Mouse (Mus musculus) right cerebral cortex, postnatal 10 days (tissue): ENCODE measurements at regions not wholly inside any gene's neighbourhood (a gene's known extent, or its start where the extent isn't known, plus 50 kb on each side); places are given as distances from the start of the nearest gene placed in this dataset.

Source experiments
- DNase-seq, 2 experiments: peaks; one replicate each; pipeline ENCODE4 v3.0.0; 2021; ENCODE audit warnings: low spot score in 2 of 2

DNA sequence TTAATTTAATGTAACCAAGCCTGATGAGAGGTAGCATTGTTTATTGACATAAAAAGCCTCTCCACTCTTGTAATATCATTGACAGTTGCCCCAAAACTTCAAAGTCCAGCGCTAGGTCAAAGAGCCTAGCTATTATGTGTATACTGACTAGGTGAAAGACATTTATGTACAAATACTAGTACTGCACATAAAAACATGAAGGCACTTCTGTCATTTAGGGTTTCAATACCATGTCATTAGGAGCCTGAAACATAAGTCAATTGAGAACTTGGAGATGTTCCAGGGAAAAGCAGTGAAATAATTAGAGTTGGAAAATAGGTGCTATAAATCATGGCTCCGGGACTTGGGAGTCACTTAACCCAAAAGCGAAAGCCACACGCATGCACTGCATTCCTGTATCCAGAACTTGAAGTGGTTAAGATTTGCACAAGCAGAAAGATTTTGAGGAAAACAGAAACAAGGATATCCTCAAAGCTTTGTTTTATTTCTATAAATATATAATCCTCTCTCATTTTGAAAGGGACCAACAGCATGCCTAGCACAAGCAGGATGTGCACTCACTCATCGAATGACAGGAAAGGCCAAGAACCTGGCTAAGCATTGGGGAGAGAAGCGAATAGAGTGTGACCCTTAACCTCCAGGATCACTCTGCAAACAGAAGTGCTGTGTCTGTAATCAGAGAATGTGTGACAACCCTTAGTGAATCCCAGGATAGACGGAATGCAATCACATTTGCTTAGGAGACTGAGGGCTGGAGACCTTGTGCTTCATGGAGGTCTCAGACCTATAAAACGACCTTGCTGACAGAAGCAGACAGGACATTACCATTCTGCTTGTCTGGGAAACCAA lies 176.3 kb upstream of the Crim1 start:
- no peak for DNase-seq

DNA sequence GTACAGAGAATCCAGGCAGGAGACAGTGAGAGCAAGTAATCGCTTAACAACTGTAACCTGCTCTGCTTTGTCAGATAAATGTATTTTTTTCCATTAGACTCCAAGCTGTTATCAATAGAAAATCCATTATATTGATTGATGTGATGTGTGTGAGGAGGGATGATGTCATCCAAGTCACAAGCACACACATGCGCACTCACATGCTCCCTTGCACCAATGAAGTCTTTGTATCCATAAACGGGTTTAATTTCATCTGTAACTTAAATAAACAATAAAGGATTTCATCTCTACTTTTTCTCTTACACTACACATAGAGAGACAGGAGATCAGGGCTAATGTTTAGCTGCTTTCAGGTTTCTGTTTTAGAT lies 175.7 kb upstream of the Crim1 start:
- no peak for DNase-seq

DNA sequence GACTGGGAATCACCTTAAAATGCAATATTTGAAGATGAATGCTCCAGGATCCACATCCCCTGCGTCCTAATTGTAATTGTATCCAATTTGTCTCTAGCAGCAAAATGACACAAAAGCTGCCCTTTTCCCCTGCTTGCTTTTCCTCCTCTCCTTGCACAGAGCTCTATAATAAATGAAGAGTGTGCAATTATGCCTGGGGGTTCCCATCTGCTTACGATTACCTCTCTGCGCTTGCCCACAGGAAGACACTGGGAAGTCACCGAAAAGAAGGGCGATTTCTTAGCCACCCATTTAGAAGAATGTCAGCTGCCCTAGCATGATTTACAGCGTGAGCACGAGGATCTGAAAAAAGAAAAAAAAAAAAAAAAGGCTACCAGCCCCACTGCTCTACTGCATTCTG lies 174.8 kb upstream of the Crim1 start:
- DNase-seq = no peak

DNA sequence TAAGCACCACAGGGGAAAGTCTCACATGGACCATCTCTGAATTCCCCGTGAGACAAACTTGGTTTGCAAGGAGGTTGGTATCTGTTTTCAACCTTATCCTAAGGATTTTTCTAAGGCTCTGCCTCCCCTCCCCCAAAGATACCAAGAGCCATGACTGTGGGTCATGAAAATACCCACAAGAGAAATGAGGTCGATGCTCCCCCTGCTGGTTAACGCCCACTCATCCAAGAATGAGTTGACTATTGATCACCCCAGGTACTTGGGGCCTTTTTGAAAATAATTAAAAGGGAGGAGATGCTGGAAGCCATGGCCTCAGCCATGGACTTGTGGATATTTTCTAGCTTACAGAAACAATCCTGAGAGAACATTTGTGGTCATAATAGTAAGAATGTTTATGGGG lies 164.4 kb upstream of the Crim1 start:
- no peak for DNase-seq

DNA sequence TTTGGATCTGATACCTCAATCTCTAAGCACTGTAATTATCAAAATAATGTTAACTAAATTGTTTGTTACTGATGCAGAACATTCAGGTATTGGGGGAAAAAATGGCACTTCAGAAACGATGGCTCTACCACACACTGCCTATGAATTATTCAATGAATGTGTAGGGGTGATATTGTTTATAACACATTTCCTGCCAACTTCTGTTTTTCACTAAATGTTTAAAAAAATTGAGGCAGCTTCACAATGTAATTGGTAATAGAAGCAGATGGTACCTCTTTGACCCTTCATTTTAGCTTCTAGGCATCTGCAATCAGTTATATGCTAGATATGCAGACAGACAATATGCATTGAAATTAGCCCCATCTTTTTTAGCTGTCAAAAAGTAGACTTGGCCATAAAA lies 159.7 kb upstream of the Crim1 start:
- DNase-seq = no peak

DNA sequence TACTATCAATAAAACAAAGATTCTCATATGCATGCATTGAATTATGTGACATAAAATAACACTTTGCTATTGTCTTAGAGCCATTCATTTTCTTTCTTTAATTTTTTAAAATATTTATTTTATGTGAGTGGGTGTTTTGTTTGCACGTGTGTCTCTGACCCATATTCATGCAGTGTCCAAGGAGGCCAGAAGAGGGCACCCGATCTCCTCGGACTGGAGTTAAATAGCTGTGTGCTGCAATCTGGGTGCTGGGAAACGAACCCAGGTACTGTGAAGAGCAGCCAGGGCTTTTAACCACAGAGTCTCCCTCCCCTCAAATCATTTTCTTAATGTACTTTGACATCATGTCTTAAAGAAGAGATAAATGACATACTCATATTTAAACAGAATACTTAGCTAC lies 158.8 kb upstream of the Crim1 start:
- DNase-seq = no peak

DNA sequence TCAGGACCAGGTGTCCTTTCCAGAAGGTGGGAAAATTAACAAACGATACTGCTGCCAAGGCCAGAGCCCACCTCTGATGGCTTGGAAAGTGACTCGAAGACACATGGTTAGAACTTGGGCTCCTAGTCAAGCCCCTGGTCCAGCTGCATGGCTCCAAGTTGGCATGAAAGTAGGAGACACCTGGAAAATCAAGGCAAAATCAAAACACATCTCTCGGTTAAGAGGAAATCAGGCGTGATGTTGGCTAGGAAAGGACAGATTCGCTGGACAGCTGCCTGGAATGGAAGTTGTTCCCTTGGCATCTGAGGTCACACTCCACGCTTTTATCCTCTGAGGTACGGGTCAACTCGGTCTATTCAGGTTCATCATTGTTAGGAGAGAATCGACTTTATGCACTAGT lies 150.3 kb upstream of the Crim1 start:
- no peak for DNase-seq

DNA sequence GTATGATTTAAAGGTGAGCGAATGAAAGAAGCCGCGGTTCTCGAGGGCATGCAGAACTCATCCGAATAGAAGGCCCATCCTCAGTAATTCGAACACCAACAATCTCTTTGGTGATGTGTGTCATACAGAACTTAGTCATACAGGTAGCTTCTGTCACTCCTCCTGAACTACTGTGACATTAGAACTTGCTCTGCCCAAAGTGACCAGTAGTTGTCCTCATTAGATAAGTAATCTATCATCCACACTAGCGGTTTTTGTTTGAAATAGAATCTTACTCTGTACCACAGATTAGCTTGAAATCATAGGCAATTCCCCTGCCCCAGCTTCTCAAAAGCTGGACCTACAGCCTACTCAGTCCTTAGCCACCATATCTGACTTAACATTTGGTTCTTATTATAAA lies 149.8 kb upstream of the Crim1 start:
- DNase-seq = no peak

DNA sequence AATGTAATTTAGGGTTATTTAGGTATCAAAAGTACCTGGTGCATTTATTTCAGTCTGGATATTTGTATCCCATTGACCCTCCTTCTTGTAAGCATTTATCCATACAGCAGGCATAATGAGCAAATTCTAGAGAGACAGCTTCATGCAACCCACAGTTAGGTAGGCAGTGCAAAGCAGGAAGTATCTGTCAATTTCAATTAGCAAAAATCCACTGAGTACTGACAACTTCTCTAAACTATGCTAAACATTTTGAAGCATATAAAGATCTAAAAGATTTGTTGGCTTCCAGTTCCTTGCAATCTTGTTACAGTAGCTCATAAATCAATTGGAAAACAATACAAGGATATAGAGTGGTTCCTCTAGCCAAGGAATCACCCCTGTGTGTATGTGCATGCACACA lies 124.2 kb upstream of the Crim1 start:
- DNase-seq = no peak

DNA sequence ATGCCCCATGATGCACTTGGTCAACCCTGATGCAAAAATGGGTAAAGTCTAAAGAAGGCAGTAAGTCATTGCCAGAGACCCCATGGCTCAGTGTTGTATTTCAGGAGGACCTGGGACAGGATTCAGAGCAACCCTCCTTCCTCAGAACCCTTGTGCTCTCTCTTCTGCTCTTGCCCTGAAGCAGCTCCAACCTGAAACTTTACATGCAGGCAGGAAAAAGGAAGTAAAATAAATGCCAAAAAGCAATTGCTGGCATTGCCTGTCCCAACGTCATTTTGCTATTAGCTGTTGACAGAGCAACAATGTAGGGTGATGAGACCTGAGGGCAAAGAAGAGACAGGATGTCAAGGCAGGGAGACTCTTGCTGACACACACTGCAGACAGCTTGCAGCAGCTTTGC lies 121.7 kb upstream of the Crim1 start:
- DNase-seq = no peak

DNA sequence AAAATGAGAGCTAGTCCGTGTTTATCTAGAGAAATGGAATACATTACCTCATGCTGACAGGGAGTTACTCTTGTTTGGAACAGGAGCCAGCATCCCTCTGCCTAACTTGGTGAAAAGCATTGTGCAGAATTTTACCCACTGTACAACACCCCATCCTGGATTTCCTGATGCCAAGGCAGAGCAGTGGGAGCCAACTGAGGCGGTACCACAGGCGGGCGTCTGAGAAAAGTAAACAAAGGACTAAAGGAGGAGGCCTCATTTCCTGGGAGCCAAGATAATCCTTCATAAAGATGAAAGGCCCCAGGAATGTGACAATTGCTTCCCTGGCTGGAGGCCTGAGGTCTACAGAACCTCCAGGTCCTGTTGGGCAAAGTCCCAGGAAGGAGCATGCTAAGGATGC lies 115.6 kb upstream of the Crim1 start:
- peak; percentile 22 to 24 for DNase-seq

DNA sequence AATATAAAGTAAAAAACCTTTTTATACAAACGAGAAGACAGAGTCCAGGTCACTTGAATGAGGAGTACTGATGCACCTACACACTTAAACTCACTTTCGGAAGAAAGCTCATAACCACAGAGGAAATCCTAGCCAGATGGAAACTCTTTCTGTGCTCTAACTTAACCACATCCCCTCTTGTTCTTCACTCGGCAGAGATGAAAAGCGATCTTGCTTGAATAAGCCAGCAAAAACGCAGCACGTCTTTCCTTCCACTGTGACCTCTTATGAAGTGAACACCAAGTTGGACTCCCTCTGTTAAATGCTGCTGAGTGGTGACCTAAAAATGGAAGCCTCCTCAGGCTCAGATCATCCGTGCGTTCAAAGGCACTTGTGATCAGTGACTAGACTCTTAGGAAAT lies 113.1 kb upstream of the Crim1 start:
- no peak for DNase-seq

DNA sequence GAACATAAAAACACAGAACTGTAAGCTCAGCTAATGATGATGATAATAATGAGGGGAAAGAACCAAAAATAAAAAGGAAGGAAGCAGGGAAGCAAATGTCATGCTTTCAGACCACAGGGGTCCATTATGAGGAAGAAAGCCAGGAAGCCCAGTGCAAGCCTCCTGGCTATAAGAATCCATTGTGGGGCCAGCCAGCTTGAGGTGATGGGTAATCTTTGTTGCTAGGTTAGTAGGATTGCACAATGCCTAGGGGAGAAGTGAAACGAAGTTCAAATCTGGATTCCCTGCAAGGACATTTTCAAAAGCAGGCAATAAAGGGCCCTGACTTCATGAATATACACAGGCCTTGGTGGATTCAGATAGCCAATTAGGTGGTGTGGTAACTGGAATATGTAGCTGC lies 102.3 kb upstream of the Crim1 start:
- no peak for DNase-seq

DNA sequence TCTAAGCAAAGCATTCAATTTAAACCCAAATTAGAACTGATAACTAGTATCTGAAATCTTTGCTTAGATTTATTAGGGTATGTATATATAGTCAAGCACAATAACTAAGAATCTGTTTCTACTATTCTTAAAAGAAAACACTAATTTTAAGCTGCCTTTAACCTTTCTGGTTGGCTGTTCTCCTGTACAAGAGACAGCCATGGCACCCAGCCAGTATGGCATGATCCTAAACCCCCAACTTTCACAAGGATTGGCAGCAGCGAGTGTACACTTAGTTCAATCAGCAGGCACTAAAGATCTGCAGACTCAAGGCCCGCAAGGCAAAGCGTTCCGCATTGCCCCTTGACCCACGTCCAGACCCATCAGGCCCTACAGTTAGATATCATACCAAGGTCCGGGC lies 91.3 kb upstream of the Crim1 start:
- DNase-seq = no peak

DNA sequence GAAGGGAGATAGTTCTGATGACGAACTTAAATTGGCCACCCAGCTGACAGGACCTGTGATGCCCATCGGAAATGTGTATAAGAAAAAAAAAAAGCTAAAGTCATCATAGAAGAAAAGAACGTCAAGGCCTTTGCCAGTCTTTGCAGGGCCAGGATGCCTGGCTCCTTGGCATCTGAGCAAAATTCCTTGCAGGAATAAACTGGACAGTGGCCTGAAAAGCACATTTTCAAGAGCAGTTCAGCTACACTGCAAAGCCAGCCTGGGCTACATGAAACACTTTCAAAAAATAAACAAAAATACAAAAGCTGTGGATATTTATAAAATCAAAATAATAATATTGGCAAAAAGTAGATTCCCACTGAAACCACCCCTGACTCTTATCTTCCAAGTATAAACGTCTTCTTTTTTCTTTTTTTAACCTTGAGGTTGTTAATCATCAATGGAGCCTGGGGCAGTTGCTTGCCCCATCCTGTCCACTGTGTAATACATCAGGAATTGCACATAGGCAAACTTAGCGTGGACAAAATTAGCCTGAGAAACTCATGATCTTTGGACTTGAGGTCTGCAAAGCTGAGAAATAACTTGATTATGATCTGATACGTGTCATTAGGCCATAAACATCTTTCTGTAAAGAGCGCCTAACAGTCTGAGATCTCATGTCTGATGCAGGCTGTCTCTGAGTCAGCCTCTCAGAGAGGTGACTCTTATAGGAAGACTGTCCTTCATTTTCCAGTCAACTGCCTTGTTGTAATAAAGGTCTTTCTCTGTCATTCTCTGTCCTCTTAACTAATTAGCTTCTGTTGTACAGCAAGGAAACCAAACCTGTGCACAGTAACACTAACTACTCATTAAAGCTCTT lies 90.5 kb upstream of the Crim1 start:
- DNase-seq = no peak

DNA sequence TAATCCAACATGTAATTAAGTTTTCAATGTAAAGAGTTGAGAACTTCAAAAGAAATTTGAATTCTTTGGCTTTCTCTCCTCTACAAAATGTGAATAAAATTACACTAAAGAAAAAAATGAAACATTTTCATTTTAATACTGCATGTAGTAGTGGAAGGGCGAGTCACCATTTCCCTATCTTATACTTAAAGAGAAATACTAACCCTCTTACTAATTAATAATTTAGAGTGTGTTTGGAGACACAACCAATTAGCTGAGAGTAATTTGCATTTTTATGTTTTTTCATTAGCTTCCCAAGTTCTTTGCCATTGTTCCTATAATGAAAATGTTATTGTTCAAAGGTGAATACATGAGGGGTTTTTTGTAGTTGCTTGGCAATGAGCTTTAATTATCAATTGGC lies 67.9 kb upstream of the Crim1 start:
- DNase-seq = no peak

DNA sequence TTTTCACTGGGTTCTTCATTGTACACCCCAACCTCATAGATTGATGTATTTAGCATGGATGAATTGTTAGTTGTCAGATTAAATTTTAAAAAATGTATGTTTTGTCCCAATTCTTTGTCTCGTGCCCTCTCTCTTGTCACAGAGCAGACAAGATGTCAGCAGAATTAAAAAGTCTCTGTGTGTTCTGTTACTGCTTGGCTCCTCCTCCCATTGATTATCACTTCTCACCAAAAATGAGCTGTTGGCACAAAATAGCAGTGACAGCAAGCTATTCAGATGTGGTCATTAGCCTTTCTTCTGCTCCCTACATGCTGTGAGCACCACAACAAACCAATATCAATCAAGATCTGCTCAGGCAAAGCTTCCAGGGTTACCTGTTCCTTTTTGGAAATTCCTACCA lies 62.1 kb upstream of the Crim1 start:
- no peak for DNase-seq

DNA sequence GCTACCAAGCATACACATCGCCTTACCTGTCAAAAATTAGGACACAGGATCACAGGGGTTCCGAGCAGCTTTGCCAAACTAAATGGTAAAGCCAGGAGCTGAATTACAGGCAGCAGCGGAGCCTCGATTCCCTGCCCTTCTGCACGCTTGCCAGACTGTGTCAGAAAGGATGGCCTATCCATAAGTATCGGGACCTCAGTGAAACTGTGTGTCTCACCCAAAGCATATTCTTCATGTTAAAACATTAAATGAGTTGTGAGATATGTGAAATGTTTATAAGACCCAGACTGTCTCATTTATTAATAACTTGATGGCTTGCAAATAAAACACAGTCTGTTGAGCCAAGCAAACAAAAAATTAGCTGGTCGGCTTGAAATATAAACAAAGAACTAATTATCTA lies 59.4 kb upstream of the Crim1 start:
- no peak for DNase-seq

DNA sequence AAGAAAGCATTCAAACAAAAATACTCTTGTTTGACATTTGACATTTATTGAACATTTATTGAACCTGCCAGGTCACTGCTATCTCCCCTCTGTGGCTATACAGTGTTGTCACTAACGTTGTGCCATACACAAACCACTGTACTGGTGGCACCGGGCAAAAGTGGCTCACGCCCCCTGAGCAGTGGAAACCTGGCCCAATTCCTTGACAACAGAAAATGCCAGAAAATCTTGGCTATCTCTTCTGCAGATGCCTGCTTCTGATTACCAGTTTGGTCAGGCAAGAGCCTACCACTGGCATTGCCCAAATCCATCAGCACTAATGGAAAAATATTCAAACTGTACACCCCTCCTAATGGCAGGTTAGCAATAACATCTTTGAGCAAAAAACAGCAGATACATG lies 58.9 kb upstream of the Crim1 start:
- no peak for DNase-seq

DNA sequence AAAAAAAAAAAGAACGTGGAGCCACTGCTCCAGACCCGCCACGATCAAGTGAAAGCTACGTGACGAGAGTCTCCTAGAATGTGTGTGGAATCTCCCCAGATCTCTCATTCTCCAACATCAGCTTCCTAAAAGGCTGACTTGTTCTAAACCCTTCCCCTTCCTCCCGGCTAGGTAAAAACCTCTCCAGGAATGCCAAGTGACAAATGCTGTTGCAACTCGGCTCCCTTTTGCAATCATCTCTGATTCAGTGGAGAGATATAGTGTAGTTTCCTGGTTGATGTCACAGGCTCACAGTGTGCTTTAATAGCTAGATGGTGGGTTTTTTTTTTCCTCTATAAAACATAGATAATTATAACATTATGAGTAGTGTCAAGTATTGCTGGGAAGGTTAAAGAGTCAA lies 57.6 kb upstream of the Crim1 start:
- DNase-seq = no peak

DNA sequence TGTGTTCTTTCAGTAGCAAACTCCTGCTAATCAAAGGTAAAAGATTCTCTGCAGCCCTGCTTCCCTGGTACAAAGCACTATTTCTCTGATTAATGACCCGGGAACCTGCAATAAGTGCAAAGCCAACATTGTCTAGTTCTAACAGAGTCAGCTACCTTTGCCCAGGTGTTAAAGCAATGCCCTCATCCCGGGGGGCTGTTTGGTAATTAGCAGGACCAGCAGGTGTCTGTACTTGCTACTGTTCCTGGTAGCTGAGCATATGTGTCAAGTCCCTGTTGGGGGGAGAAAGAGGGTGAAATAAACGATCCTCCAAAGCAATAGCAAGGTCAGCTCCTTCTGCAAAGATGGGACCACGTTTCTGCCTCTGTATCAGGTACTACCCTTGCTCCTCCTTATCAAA lies 54.7 kb upstream of the Crim1 start:
- no peak for DNase-seq
